Mouse (Mus musculus): ENCODE data around the gene Mfap5. TPM values are rescaled to one million over a fixed set of nuclear protein-coding genes. Genes with fewer than 3 reads are reported as not detected.
"Not testable (repeated sequence)": the region's sequence is repeated elsewhere in the genome, so short reads cannot be mapped to it uniquely, and the experiment has no call there.

Mfap5 gene
- polyA plus RNA-seq, 1 experiment = 6.5 TPM

DNA sequence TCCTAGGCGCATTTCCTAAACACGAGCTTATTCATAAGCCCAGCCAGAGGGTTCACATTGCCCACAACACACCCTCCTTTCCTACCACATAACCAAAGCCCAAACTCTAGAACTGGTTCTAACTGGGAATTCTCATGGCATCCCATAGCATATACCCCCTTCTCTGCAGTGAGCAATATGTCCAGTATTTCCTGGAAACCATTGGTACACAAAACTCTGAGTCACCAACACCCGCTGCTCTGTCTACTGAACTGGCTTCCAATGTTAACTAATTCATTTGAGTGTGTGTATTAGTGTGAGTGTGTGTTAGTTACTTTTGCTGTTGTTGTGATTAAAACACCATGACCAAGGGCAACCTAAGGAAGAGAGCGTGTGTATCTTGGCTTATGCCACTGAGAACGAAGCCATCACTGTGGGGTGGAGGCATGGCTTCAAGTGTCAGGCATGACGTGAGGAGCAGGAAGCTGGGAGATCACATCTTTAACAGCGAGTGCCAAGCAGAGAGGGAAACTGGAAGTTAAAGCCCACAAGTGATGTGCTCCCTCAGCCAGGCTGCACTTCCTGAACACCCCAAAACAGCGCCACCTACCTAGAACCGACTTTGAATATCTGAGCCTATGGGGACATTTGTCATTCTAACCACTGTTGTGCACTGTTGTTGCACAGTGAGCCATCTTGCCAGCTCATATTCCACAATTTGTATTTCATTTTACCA is 59.6 kb downstream of the Mfap5 start:
- H3K4me1 ChIP-seq (ENCODE audit: control insufficient read depth, insufficient read depth, low read length) = peaks cover 7% of the 10 kb centered on the region
- no peak for TF ChIP-seq POLR2A (IDR thresholded peaks at IDR 0.05; ENCODE audit: control insufficient read depth, low read depth, low read length)
- no peak for TF ChIP-seq CTCF (IDR thresholded peaks at IDR 0.05; ENCODE audit: control insufficient read depth, insufficient read depth, insufficient replicate concordance, low read depth, low read length)
- H3K27me3 ChIP-seq (ENCODE audit: control insufficient read depth, insufficient read depth, low read length) = no peaks in the 10 kb centered on the region
- H3K36me3 ChIP-seq (ENCODE audit: control insufficient read depth, insufficient read depth, low read length) = no peaks in the 10 kb centered on the region
- H3K4me3 ChIP-seq (ENCODE audit: control insufficient read depth, low read depth, low read length) = no peak overlapping the region
- H3K27ac ChIP-seq (ENCODE audit: control insufficient read depth, insufficient read depth, low read depth, low read length) = no peak overlapping the region

DNA sequence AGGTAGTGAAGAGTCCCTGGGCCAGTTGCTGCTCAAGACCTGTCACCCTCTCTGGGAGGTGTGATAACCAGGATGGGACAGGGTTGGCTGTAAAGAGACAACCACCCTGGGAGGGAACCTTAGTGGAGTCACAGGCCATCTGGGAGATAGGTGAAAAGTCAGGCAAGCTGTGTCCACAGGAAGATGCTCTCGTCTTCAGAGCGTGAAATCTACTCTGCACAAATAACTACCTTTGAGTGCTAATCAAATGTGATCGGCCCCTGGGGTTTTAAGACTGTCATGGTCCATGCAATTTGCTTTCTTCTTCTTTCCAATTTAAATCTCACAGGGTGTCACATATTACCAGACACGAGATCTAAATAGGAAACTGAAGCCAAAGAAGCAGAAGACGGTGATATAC is 63.5 kb downstream of the Mfap5 start:
- H3K27me3 ChIP-seq (ENCODE audit: control insufficient read depth, insufficient read depth, low read length) = no peaks in the 10 kb centered on the region
- H3K36me3 ChIP-seq (ENCODE audit: control insufficient read depth, insufficient read depth, low read length) = no peaks in the 10 kb centered on the region
- H3K27ac ChIP-seq (ENCODE audit: control insufficient read depth, insufficient read depth, low read depth, low read length) = no peak overlapping the region
- TF ChIP-seq CTCF (IDR thresholded peaks at IDR 0.05; ENCODE audit: control insufficient read depth, insufficient read depth, insufficient replicate concordance, low read depth, low read length) (no peak), POLR2A (IDR thresholded peaks at IDR 0.05; ENCODE audit: control insufficient read depth, low read depth, low read length) (no peak)
- H3K4me3 ChIP-seq (ENCODE audit: control insufficient read depth, low read depth, low read length) = no peak overlapping the region
- H3K4me1 ChIP-seq (ENCODE audit: control insufficient read depth, insufficient read depth, low read length) = no peaks in the 10 kb centered on the region

DNA sequence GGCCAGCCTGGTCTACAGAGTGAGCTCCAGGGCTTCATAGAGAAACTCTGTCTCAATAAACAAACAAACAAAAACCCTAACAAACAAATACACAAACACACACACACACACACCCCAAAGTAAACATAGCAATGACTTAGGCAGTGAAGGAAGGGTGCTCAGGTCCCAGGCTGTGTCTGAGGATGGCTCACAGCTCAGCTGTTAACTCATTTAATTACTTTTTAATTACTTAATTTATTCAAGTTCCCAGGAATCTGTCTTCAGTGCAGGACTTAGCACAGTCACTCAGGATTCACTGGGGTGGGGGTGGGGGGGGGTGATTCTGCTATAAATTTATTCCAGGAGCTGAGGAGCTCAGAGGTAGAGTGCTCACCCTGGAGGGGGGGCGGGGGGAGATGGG is 64.1 kb downstream of the Mfap5 start:
- no peaks in the 10 kb centered on the region for H3K36me3 ChIP-seq (ENCODE audit: control insufficient read depth, insufficient read depth, low read length)
- TF ChIP-seq POLR2A (IDR thresholded peaks at IDR 0.05; ENCODE audit: control insufficient read depth, low read depth, low read length) = no peak
- TF ChIP-seq CTCF (IDR thresholded peaks at IDR 0.05; ENCODE audit: control insufficient read depth, insufficient read depth, insufficient replicate concordance, low read depth, low read length) = no peak
- H3K4me3 ChIP-seq (ENCODE audit: control insufficient read depth, low read depth, low read length) = no peak overlapping the region
- no peaks in the 10 kb centered on the region for H3K27me3 ChIP-seq (ENCODE audit: control insufficient read depth, insufficient read depth, low read length)
- H3K4me1 ChIP-seq (ENCODE audit: control insufficient read depth, insufficient read depth, low read length) = no peaks in the 10 kb centered on the region
- no peak overlapping the region for H3K27ac ChIP-seq (ENCODE audit: control insufficient read depth, insufficient read depth, low read depth, low read length)

DNA sequence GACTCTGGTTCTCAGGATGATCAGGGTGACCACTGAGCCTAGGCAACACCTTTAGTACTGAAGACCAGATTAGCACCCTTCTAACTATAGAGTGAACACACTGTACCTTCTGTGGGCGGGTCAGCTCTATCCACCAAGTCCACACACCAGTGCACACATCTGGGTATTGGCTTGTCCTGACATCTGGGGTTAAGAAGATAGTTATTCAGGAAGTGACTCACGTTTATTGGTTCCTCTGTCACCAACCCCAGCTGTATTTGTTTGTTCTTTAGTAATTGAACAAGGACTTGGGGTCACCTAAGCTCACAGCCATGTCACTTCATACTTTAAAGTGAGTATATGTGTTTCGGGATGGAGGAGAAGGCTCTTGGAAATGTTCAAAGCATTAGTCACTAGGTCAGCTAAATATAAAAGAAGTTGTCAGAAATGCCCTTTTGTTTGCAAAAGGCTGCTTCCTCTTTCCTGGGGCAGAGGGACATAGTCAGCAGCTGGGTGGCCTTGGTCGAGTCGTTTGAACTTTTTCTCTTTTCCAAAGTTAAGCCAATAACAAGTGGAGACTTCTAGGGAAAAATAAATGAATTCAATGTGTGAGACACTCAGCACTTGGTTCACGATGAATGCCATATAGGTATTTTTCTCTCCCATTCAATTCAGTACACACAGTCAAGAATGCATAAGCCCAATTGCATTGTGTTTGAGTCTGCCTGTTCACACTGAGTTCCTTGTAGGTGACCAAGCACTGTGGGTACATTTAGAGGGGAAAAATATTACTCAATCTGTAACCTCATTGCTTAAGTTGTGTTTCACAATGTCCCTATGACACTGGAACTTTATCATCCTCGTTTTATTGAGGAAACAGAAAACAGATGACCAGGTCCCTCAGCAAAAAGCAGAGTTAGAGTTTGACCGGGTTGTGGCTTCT is 65.3 kb downstream of the Mfap5 start:
- H3K27me3 ChIP-seq (ENCODE audit: control insufficient read depth, insufficient read depth, low read length) = no peaks in the 10 kb centered on the region
- TF ChIP-seq POLR2A (IDR thresholded peaks at IDR 0.05; ENCODE audit: control insufficient read depth, low read depth, low read length) (no peak), CTCF (IDR thresholded peaks at IDR 0.05; ENCODE audit: control insufficient read depth, insufficient read depth, insufficient replicate concordance, low read depth, low read length) (no peak)
- H3K36me3 ChIP-seq (ENCODE audit: control insufficient read depth, insufficient read depth, low read length) = no peaks in the 10 kb centered on the region
- no peak overlapping the region for H3K27ac ChIP-seq (ENCODE audit: control insufficient read depth, insufficient read depth, low read depth, low read length)
- H3K4me3 ChIP-seq (ENCODE audit: control insufficient read depth, low read depth, low read length) = no peak overlapping the region
- H3K4me1 ChIP-seq (ENCODE audit: control insufficient read depth, insufficient read depth, low read length) = no peaks in the 10 kb centered on the region

DNA sequence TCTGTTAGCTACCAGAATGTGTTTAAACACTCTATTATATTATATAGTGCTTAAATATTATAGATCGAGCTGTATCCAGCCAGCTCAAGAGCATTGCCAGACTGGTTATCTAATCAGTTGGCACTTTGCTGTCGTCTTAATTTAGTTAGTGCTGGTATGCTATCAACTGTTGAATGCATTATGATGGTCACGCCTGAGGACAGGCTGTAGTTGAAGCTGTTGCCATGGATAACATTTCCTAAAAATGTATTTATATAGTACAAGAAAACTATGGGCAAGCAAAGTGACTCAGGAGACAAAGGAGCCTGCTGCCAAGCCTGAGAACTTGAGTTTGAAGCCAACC is 65.9 kb downstream of the Mfap5 start:
- no peaks in the 10 kb centered on the region for H3K36me3 ChIP-seq (ENCODE audit: control insufficient read depth, insufficient read depth, low read length)
- H3K27ac ChIP-seq (ENCODE audit: control insufficient read depth, insufficient read depth, low read depth, low read length) = no peak overlapping the region
- no peaks in the 10 kb centered on the region for H3K27me3 ChIP-seq (ENCODE audit: control insufficient read depth, insufficient read depth, low read length)
- H3K4me1 ChIP-seq (ENCODE audit: control insufficient read depth, insufficient read depth, low read length) = no peaks in the 10 kb centered on the region
- TF ChIP-seq CTCF (IDR thresholded peaks at IDR 0.05; ENCODE audit: control insufficient read depth, insufficient read depth, insufficient replicate concordance, low read depth, low read length) (no peak), POLR2A (IDR thresholded peaks at IDR 0.05; ENCODE audit: control insufficient read depth, low read depth, low read length) (no peak)
- no peak overlapping the region for H3K4me3 ChIP-seq (ENCODE audit: control insufficient read depth, low read depth, low read length)

DNA sequence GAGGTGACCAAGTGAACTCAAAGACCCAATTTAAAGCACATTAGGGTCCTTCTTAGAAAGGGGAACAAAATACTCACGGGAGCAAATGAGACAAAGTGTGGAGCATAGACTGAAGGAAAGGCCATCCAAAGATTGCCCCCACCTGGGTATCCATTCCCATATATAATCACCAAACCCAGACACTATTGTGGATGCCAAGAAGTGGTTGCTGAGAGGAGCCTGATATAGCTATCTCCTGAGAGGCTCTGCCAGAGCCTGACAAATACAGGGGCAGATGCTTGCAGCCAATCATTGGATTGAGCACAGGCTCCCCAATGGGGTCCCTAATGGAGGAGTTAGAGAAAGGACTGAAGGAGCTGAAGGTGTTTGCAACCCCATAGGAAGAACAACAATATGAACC is 69.4 kb downstream of the Mfap5 start:
- H3K4me1 ChIP-seq (ENCODE audit: control insufficient read depth, insufficient read depth, low read length); H3K27me3 ChIP-seq (ENCODE audit: control insufficient read depth, insufficient read depth, low read length); H3K4me3 ChIP-seq (ENCODE audit: control insufficient read depth, low read depth, low read length); H3K27ac ChIP-seq (ENCODE audit: control insufficient read depth, insufficient read depth, low read depth, low read length); H3K36me3 ChIP-seq (ENCODE audit: control insufficient read depth, insufficient read depth, low read length): not testable (repeated sequence)

DNA sequence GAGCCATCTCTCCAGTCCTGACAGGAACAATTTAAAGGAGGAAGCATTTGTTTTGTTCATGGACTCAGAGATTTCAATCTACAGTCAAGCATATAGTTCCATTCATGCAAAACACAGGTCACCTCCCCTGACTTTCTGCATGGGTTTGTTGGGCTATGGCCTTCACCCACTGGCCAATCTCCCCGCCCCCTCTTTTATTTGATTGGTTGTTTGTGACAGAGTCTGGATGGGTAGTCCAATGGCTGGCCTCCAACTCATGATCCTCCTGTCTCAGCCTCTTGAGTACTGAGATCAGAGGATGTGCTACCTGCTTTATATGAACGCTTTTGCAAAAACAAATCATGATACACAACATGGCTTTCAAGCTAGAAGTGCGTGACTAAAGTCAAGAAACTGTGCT is 71.4 kb downstream of the Mfap5 start:
- H3K27me3 ChIP-seq (ENCODE audit: control insufficient read depth, insufficient read depth, low read length) = no peaks in the 10 kb centered on the region
- peaks cover 2% of the 10 kb centered on the region; the same call in 1 of the 2 replicates for H3K4me1 ChIP-seq (ENCODE audit: control insufficient read depth, insufficient read depth, low read length)
- TF ChIP-seq POLR2A (IDR thresholded peaks at IDR 0.05; ENCODE audit: control insufficient read depth, low read depth, low read length) = no peak
- H3K27ac ChIP-seq (ENCODE audit: control insufficient read depth, insufficient read depth, low read depth, low read length) = no peak overlapping the region
- no peaks in the 10 kb centered on the region for H3K36me3 ChIP-seq (ENCODE audit: control insufficient read depth, insufficient read depth, low read length)
- H3K4me3 ChIP-seq (ENCODE audit: control insufficient read depth, low read depth, low read length) = no peak overlapping the region

Other genes starting within 250 kb of the Mfap5 start
- gene Klrg1, start 223.0 kb upstream of the Mfap5 start, polyA plus RNA-seq (2012; rRNA removed) = 0.16 and 0.18 TPM in 2 replicates
- gene M6pr, start 197.1 kb upstream of the Mfap5 start, polyA plus RNA-seq (2012; rRNA removed) = 19.8 and 24.3 TPM in 2 replicates
- gene Phc1, start 165.3 kb upstream of the Mfap5 start, polyA plus RNA-seq (2012; rRNA removed) = 193 and 198 TPM in 2 replicates
- gene Rimklb, start 7.1 kb upstream of the Mfap5 start, polyA plus RNA-seq (2012; rRNA removed) = 97.7 and 114 TPM in 2 replicates
- gene Aicda, start 48.0 kb downstream of the Mfap5 start, polyA plus RNA-seq (2012; rRNA removed) = not detected in 2 replicates
- 1.7 and 2.2 TPM in 2 replicates for gene Apobec1, start 96.6 kb downstream of the Mfap5 start, polyA plus RNA-seq (2012; rRNA removed)
- 0.05 and 0.06 TPM in 2 replicates for gene Gdf3, start 104.2 kb downstream of the Mfap5 start, polyA plus RNA-seq (2012; rRNA removed)
- 0.17 TPM in 1 of 2 replicates, not detected in the other for gene Dppa3, start 120.6 kb downstream of the Mfap5 start, polyA plus RNA-seq (2012; rRNA removed)
- gene Nanog, start 201.6 kb downstream of the Mfap5 start, polyA plus RNA-seq (2012; rRNA removed) = 0.08 and 0.10 TPM in 2 replicates

Measured in testis, adult 2 months (tissue).